Mouse (Mus musculus) cerebellum, adult 9-10 months (tissue): ENCODE results near the gene Pdzd2.
A peak's percentile ranks its signal among the peaks of the same experiment; 100 is the strongest.

Experiments
- DNase-seq: peaks from one replicate; pipeline ENCODE4 v3.0.0; 2022

Pdzd2 gene

GRCm38 (mm10) chr15:12468625-12469024 lies 271.1 kb downstream of the Pdzd2 start:
- DNase-seq = no peak

- no peak for DNase-seq
These were observed 274.0 kb downstream of the Pdzd2 start for GRCm38 (mm10) chr15:12465748-12466147.

- no peak for DNase-seq
These were observed 282.9 kb downstream of the Pdzd2 start for GRCm38 (mm10) chr15:12456808-12457207.

GRCm38 (mm10) chr15:12453343-12453742 lies 286.4 kb downstream of the Pdzd2 start:
- no peak for DNase-seq

GRCm38 (mm10) chr15:12452141-12452995 lies 287.4 kb downstream of the Pdzd2 start:
- peak; percentile 79 for DNase-seq

- DNase-seq = peak; percentile 91
These were observed 288.3 kb downstream of the Pdzd2 start for GRCm38 (mm10) chr15:12451448-12451847.

- DNase-seq = no peak
These were observed 288.9 kb downstream of the Pdzd2 start for GRCm38 (mm10) chr15:12450790-12451189.

DNA sequence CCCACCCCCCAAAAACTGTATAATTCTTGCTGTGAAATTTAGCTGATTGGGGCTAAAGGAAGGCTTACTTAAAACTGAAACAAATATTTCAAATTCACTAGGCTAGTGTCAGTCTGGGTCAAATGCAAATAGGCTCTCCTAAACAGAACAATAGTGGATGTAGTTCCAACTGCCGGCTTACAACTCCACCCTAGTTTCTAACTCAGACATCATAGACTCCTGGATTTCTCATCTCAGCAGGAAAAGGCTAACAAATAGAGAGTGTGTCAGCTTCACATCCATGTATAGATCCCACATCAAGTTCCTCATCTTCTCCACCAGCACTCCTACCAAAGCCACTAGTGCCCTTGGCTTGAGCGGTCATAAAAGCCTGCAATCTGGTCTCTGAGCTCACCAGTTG lies 290.4 kb downstream of the Pdzd2 start:
- DNase-seq = no peak

- no peak for DNase-seq
These were observed 292.7 kb downstream of the Pdzd2 start for GRCm38 (mm10) chr15:12447021-12447434.

- DNase-seq = no peak
These were observed 295.2 kb downstream of the Pdzd2 start for GRCm38 (mm10) chr15:12444551-12444950.

DNA sequence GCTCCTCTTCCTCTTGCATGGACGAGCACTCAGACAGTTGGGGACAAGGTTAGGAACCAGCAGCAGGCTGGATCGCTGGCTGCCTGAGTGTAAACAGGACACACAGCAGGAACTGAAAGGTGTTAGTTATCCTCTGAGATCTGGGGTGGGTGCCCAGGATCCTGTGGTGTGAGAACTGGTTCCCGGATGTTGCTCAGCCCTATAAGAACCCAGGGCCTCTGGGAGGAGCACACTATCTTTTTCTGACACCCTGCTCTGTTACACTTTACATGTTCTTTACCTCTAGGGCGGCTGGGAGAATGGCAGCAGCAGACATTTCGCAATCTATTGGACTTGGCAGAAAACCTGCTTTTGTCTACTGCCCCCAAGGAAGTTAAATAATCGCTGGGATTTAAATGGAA lies 300.4 kb downstream of the Pdzd2 start:
- DNase-seq = no peak

GRCm38 (mm10) chr15:12438691-12439090 lies 301.0 kb downstream of the Pdzd2 start:
- DNase-seq = no peak

DNA sequence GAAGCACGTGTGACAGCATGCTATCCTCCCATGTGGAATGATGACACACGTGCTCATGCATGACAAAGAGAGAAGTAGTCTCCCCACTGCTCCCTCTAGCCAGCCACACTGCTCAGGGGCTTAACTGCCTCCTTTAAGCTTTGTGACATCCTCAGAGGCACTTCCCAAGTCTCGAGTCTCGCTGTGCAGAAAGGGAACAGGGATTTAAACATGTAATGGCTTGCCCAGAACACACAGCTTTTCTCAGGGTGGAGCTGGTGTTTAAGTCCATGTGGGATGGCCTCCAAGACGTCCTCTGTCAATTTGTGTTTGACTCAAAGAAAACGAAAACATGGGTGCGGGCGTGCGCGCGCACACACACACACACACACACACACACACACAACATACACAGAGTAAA lies 301.6 kb downstream of the Pdzd2 start:
- DNase-seq = no peak

DNA sequence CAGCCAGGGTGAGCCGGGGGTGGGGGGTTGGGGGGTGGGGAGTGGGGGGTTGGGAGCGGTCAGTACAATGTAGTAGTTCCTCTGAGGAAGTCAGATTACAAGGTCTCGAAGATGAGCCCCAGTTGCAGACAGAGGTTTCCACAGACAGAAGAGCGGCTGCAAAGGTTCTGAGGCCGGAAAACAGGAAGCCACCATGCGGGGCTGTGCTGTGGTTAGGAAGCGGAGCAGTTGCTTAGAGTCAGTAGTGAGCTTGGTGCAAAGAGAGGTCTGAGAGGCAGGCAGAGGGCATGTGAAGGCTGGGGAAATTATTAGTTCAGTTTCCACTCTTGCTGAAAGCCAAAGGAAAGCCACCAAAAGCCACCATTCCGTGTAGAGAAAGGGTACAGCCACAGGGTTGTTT lies 303.8 kb downstream of the Pdzd2 start:
- no peak for DNase-seq

- DNase-seq = no peak
These were observed 305.7 kb downstream of the Pdzd2 start for GRCm38 (mm10) chr15:12433893-12434599.

DNA sequence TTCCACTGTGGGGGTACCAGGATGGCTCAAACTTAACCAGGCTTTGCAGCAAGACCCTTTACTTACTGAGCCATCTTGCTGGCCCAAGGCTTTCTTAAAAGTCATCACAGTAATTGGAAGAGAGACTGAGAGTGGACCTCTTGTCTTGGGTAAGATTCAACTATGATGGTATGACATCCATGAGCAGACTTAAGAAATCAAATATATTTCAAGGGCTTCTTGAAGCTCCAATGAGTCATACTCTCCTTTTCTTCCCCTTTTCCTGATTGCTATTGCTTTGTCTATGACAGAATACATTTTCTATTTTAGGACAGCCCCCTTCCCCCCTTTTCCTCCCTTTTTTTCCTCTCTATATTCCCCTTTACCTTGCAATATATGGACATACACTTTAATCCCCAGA lies 306.8 kb downstream of the Pdzd2 start:
- DNase-seq = no peak

GRCm38 (mm10) chr15:12432320-12432719 lies 307.4 kb downstream of the Pdzd2 start:
- DNase-seq = no peak

DNA sequence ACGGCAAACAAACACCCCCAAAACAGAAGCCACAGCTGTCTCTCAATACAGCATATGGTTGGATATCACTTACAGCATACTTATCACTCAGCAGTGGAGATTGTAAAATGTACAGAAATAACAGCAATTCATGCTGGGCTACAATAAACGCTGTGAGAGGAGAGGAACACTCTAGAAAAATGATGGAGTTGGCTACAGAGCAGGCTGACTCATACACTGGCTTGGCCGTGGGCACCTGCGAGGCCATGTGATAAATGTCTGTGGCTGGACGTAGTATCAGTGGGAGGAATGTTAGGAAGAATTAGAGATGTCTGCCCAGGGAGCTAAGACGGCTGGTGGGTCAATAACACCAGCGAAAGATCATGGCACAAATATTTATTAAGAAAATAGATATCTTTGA lies 308.0 kb downstream of the Pdzd2 start:
- no peak for DNase-seq

DNA sequence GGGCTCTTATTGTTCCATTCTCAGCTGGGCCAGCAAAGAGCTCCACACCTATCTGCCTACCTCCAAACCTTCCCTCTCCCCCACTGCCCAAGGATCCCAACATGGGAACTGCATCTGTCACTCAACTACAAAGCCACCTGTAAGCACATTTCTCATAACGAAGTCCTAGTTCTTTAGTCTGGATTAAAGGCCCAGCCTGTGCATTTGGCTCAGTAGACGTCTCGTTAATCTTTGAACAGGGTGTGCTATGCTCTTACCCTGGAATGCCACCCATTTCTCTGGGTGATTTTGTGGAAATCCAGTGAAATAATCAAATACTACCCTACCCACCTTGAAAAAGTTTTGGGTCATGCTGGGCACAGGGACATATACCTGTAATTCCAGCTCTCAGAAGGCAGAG lies 308.5 kb downstream of the Pdzd2 start:
- no peak for DNase-seq

- DNase-seq = no peak
These were observed 309.1 kb downstream of the Pdzd2 start for GRCm38 (mm10) chr15:12430670-12431069.

- no peak for DNase-seq
These were observed 309.9 kb downstream of the Pdzd2 start for GRCm38 (mm10) chr15:12429572-12430431.

DNA sequence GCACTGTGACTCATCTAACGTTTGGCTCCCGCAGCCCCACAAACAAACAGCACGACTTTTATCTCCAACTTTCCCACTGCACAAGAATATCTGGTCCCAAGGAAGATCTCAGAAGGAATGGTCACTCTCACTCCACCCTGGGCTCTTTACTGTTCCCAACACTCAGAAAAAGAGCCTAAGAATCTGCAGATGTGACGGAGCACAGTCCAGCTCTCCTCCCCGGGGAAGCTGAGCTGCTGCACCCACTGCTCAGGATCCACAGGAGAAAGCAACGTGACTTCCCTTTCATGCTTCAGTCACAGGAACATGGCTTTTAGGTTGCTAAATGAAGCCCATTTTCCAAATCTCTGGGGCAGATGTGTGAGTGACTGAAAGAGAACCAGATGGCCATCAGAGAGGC lies 311.9 kb downstream of the Pdzd2 start:
- DNase-seq = no peak

GRCm38 (mm10) chr15:12426342-12426741 lies 313.4 kb downstream of the Pdzd2 start:
- no peak for DNase-seq
